Mouse (Mus musculus) ES-Bruce4 (cell line): ENCODE data around the gene Rhoq.

Source experiments
- CTCF ChIP-seq: IDR thresholded peaks from one replicate; pipeline ENCODE4 v1.8.1; 2011; ENCODE audit warnings: low read depth, low read length
- EP300 ChIP-seq: IDR thresholded peaks from 2 replicates; pipeline ENCODE4 v1.6.1; 2011; ENCODE audit warnings: low read depth, low read length; ENCODE audit not compliant: insufficient read depth
- POLR2A ChIP-seq: IDR thresholded peaks from one replicate; pipeline ENCODE4 v1.8.1; 2011; ENCODE audit warnings: low read length; ENCODE audit not compliant: insufficient read depth

DNA sequence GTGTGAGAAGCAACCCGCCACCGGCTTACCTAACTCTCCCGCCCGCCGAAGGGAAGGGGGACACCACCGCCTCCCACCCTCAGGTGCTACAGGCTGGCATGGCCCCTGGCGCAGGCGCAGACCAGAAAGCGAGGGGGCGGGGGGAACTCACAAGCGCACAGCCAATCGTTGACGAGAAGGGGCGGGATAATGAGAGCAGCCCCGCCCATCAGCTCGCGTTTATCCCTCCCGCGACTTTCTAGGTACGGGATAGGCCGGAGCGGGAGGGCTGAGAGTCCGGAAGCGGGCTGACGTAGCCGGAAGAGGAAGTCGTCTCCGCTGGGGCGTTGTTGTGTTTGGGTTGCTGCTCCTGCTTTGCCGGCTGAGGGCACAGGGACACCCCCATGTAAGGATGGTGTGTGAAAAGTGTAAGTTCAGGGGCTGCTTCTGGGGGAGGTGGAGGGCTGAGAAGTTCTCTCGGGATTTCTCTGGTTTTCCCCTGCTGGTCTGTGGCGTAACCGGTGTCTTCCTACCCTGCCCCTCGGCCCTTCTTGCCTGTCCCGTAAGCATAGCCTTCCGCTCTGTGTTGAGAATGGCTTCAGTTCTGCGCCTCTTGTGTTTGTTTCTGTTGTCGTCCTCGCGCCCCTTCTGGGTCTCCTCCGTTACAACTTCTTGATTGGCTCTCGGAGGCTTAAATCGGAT lies 62.5 kb downstream of the Rhoq start, which contains the start of the genes Pigf and Cript:
- TF ChIP-seq CTCF, result no peak
- no peak for TF ChIP-seq EP300
- peak; percentile 57 for TF ChIP-seq POLR2A
